Mouse (Mus musculus): ENCODE data around the gene Ap5s1. TPM values are rescaled to one million over a fixed set of nuclear protein-coding genes. Genes with fewer than 3 reads are reported as not detected.
A peak's percentile ranks its signal among the peaks of the same experiment; 100 is the strongest.

The Ap5s1 gene
- total and polyA plus RNA-seq, 3 experiments = 9.1 to 22.5 (median 9.9) TPM

DNA sequence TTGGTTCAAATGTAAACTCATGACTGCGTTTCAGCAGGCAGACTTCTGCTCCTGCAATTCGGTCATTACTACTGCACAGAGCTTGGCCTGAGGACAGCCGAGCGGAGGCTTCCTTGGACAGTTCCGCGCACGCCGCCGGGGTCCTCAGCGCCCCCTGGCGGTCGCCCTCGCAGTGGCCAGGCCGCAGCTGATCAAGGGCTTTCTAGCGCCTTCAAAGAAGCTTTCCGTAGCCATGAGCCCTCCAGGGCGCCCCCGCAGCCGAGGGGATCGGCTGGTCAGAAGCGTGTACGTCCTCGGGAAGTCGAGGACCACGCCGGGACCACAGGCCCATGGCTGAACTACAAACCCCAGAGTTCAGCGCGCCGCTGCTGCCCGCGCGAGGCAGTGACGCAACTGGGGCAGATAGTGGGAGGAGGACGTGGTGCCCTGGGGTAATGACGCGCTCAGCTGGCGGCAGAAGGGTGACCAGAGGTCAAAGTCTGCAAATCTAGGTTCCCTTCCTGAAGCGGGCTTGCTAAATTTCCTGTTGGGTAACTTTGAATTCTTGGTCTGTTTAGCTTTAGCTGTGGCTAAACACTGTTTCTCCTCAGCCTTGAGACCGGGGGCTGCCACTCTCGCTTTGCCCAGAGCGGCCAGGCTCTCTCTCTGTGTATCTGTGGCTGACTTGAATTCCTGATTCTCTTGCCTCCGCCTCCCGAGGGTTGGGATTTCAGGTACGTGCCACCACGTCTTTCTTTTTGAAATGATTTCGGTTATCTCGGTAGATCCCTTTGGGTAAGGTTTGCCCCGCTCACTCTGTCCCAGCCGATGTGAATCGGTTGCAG is 3.3 kb downstream of the Ap5s1 start:
- in situ Hi-C loops (cut with MboI; ENCODE audit: low pct_ligation_motif_present, low pct_unique_long_range_greater_than_20kb, low sequenced_read_pairs) (no loop called here), dilution Hi-C loops (cut with MboI; ENCODE audit: extremely low pct_ligation_motif_present, extremely low pct_unique_long_range_greater_than_20kb, low sequenced_read_pairs) (no loop called here)
- peak; percentile 90 for DNase-seq (ENCODE audit: extremely low read depth)
- Histone ChIP-seq H3K27me3 (replicated peaks) (no peaks in the 10 kb centered on the region), H3K9me3 (replicated peaks; ENCODE audit: low read length) (no peaks in the 10 kb centered on the region), H3K79me2 (replicated peaks; ENCODE audit: control insufficient read depth, extremely low read depth, insufficient read depth, poor library complexity, severe bottlenecking) (no peaks in the 10 kb centered on the region), H3K4me1 (ENCODE audit: control insufficient read depth in 1 of 2, insufficient read depth in 2 of 2) (peaks cover 6 to 14% of the 10 kb centered on the region in 2 experiments; a peak in 3 of 4 replicates), H3K4me2 (ENCODE audit: insufficient read depth, low read depth, poor library complexity, severe bottlenecking) (peak overlapping the region; percentile 78), H3K4me3 (replicated peaks in 1 of 3; ENCODE audit: low read depth in 2 of 3, low read length in 2 of 3, poor library complexity in 1 of 3) (peak overlapping the region; percentile 76 to 89 (median 79)), H3K36me3 (replicated peaks in 1 of 2; ENCODE audit: control insufficient read depth in 1 of 2, insufficient read depth in 1 of 2, low read length in 1 of 2) (peaks cover 7 to 24% of the 10 kb centered on the region in 2 experiments), H3K9ac (ENCODE audit: insufficient read depth, low read depth) (peak overlapping the region; percentile 84), H3K27ac (ENCODE audit: insufficient read depth, low read depth) (peak overlapping the region; percentile 45)
- TF ChIP-seq KAT2A (IDR thresholded peaks at IDR 0.05; ENCODE audit: insufficient replicate concordance, low read length) (peak; percentile 97), EP300 (IDR thresholded peaks at IDR 0.05; ENCODE audit: low read length) (no peak), GABPA (IDR thresholded peaks at IDR 0.05; ENCODE audit: insufficient replicate concordance, low read depth, low read length) (peak; percentile 89; the same call in 1 of the 2 replicates), ETS1 (conservative IDR thresholded peaks at IDR 0.05; ENCODE audit: low read depth, low read length) (peak; percentile 57), HCFC1 (IDR thresholded peaks at IDR 0.05; ENCODE audit: low read depth, low read length) (peak; percentile 100), MEF2A (IDR thresholded peaks at IDR 0.05; ENCODE audit: borderline replicate concordance, low read depth, low read length) (peak; percentile 66), CHD2 (IDR thresholded peaks at IDR 0.05; ENCODE audit: low read length) (peak; percentile 80), MYC (IDR thresholded peaks at IDR 0.05; ENCODE audit: low read depth, low read length) (peak; percentile 41; the same call in 1 of the 2 replicates), BHLHE40 (IDR thresholded peaks at IDR 0.05; ENCODE audit: low read depth, low read length) (peak; percentile 40; the same call in 1 of the 2 replicates), IRF4 (IDR thresholded peaks at IDR 0.05; ENCODE audit: low read depth, low read length) (peak; percentile 74), JUN (IDR thresholded peaks at IDR 0.05; ENCODE audit: insufficient read depth, low read depth, low read length) (no peak), SMC3 (IDR thresholded peaks at IDR 0.05; ENCODE audit: low read depth, low read length) (peak; percentile 91), POLR2A (IDR thresholded peaks at IDR 0.05; ENCODE audit: low read depth, low read length) (peak; percentile 68), ZC3H11A (IDR thresholded peaks at IDR 0.05; ENCODE audit: low read depth, low read length) (no peak), ZKSCAN1 (IDR thresholded peaks at IDR 0.05; ENCODE audit: borderline replicate concordance, low read depth, low read length) (no peak), NELFE (IDR thresholded peaks at IDR 0.05; ENCODE audit: low read depth, low read length) (peak; percentile 64), CTCF (conservative IDR thresholded peaks at IDR 0.05 in 1 of 2, IDR thresholded peaks at IDR 0.05 in 1 of 2; ENCODE audit: low read depth in 2 of 2, low read length in 2 of 2) (peak; percentile 63 to 97), MAZ (IDR thresholded peaks at IDR 0.05; ENCODE audit: low read depth, low read length) (peak; percentile 53; the same call in 1 of the 2 replicates), TBP (conservative IDR thresholded peaks at IDR 0.05; ENCODE audit: low read depth, low read length) (0 out of 2 replicates have a peak, but pooled peaks have one; percentile 40), MAFK (IDR thresholded peaks at IDR 0.05; ENCODE audit: insufficient replicate concordance, low read length) (no peak), ELF1 (IDR thresholded peaks at IDR 0.05; ENCODE audit: low read depth, low read length) (peak; percentile 81), ZNF384 (IDR thresholded peaks at IDR 0.05; ENCODE audit: low read depth, low read length) (no peak), MXI1 (IDR thresholded peaks at IDR 0.05; ENCODE audit: low read depth, low read length) (peak; percentile 80), ZMIZ1 (IDR thresholded peaks at IDR 0.05; ENCODE audit: low read depth, low read length) (peak; percentile 38; the same call in 1 of the 2 replicates), UBTF (IDR thresholded peaks at IDR 0.05; ENCODE audit: low read depth, low read length) (peak; percentile 83), RCOR1 (conservative IDR thresholded peaks at IDR 0.05; ENCODE audit: low read depth, low read length) (no peak), PAX5 (IDR thresholded peaks at IDR 0.05; ENCODE audit: low read length) (no peak), SIN3A (IDR thresholded peaks at IDR 0.05; ENCODE audit: low read length) (peak; percentile 94), E2F4 (IDR thresholded peaks at IDR 0.05; ENCODE audit: insufficient replicate concordance, low read depth, low read length) (no peak), POLR2AphosphoS2 (IDR thresholded peaks at IDR 0.05; ENCODE audit: low read depth, low read length) (no peak), TCF12 (IDR thresholded peaks at IDR 0.05; ENCODE audit: low read depth, low read length) (peak; percentile 60), RAD21 (IDR thresholded peaks at IDR 0.05; ENCODE audit: low read depth, low read length) (peak; percentile 63), USF2 (conservative IDR thresholded peaks at IDR 0.05; ENCODE audit: low read depth, low read length) (no peak), MAX (IDR thresholded peaks at IDR 0.05; ENCODE audit: low read length) (peak; percentile 85; the same call in 1 of the 2 replicates), CHD1 (IDR thresholded peaks at IDR 0.05; ENCODE audit: low read depth, low read length) (no peak), USF1 (IDR thresholded peaks at IDR 0.05; ENCODE audit: low read depth, low read length) (no peak), NRF1 (IDR thresholded peaks at IDR 0.05; ENCODE audit: low read depth, low read length) (peak; percentile 44; the same call in 1 of the 2 replicates), JUND (conservative IDR thresholded peaks at IDR 0.05; ENCODE audit: low read depth, low read length) (no peak)

Measured in CH12.LX (cell line).